33 mouse cellular contexts compared by ENCODE assay signal in genomic region chr6:65759174-65759573, GRCm38 (mm10). TPM values are rescaled to one million over a fixed set of nuclear protein-coding genes. Genes with fewer than 3 reads are reported as not detected.
"Had no signal": no experiment of that assay in that cellular context is flagged by ENCODE, and none has a peak within 500 bp of the region (broad histone marks: within the 10 kb centered on the region; RNA-seq: fewer than 3 reads in every experiment).

No protein-coding gene starts in this region.

- H3K27me3 ChIP-seq: limb, embryonic 12.5 days; limb, embryonic 13.5 days; limb, embryonic 15.5 days; liver, embryonic 12.5 days; liver, embryonic 13.5 days; liver, embryonic 15.5 days; lung, embryonic 15.5 days; megakaryocyte, embryonic 14.5 days; midbrain, embryonic 12.5 days; midbrain, embryonic 13.5 days; midbrain, embryonic 15.5 days; neural tube, embryonic 12.5 days; neural tube, embryonic 13.5 days had no signal

- H3K36me3 ChIP-seq: limb, embryonic 10.5 days; limb, embryonic 12.5 days; limb, embryonic 13.5 days; limb, embryonic 15.5 days; liver, embryonic 12.5 days; liver, embryonic 13.5 days; liver, embryonic 15.5 days; lung, embryonic 15.5 days; midbrain, embryonic 10.5 days; midbrain, embryonic 12.5 days; midbrain, embryonic 13.5 days; midbrain, embryonic 15.5 days; neural tube, embryonic 12.5 days; neural tube, embryonic 13.5 days had no signal

- H3K9me3 ChIP-seq: limb, embryonic 10.5 days; limb, embryonic 12.5 days; limb, embryonic 13.5 days; limb, embryonic 15.5 days; liver, embryonic 12.5 days; liver, embryonic 13.5 days; liver, embryonic 15.5 days; lung, embryonic 15.5 days; megakaryocyte, embryonic 14.5 days; midbrain, embryonic 10.5 days; midbrain, embryonic 12.5 days; midbrain, embryonic 13.5 days; midbrain, embryonic 15.5 days; neural tube, embryonic 12.5 days; neural tube, embryonic 13.5 days had no signal

- H3K27ac ChIP-seq: limb, embryonic 10.5 days; limb, embryonic 12.5 days; limb, embryonic 13.5 days; limb, embryonic 15.5 days; liver, embryonic 12.5 days; liver, embryonic 13.5 days; liver, embryonic 14.5 days; liver, embryonic 15.5 days; lung, embryonic 15.5 days; macrophage; midbrain, embryonic 10.5 days; midbrain, embryonic 12.5 days; midbrain, embryonic 13.5 days; midbrain, embryonic 15.5 days; neural tube, embryonic 12.5 days; neural tube, embryonic 13.5 days had no signal

- H3K9ac ChIP-seq: limb, embryonic 12.5 days; limb, embryonic 13.5 days; limb, embryonic 15.5 days; liver, embryonic 12.5 days; liver, embryonic 13.5 days; liver, embryonic 14.5 days; liver, embryonic 15.5 days; liver, postnatal 0 days; lung, embryonic 14.5 days; lung, embryonic 15.5 days; midbrain, embryonic 12.5 days; midbrain, embryonic 13.5 days; midbrain, embryonic 15.5 days; neural tube, embryonic 12.5 days; neural tube, embryonic 13.5 days had no signal

- DNase-seq: left cerebral cortex, postnatal 4 days; liver; liver, embryonic 13.5 days; liver, postnatal 0 days; lung, adult 2 months; lung, embryonic 14.5 days; lung, postnatal 10 days; lung, postnatal 14 days; lung, postnatal 36 days; lung, postnatal 4 days; midbrain, embryonic 14.5 days had no signal

- ATAC-seq: liver, embryonic 12.5 days; liver, postnatal 0 days; lung, postnatal 0 days; midbrain, embryonic 13.5 days; midbrain, embryonic 15.5 days; midbrain, embryonic 16.5 days had no signal

- H3K4me2 ChIP-seq: limb, embryonic 12.5 days; limb, embryonic 13.5 days; limb, embryonic 15.5 days; liver, embryonic 11.5 days; liver, embryonic 12.5 days; liver, embryonic 13.5 days; liver, embryonic 15.5 days; lung, embryonic 14.5 days; lung, embryonic 15.5 days; midbrain, embryonic 12.5 days; midbrain, embryonic 13.5 days; midbrain, embryonic 15.5 days; neural tube, embryonic 12.5 days; neural tube, embryonic 13.5 days had no signal

- H3K4me3 ChIP-seq: limb, embryonic 10.5 days; limb, embryonic 12.5 days; limb, embryonic 13.5 days; limb, embryonic 15.5 days; liver, embryonic 12.5 days; liver, embryonic 13.5 days; liver, embryonic 15.5 days; lung, embryonic 15.5 days; megakaryocyte, embryonic 14.5 days; midbrain, embryonic 10.5 days; midbrain, embryonic 12.5 days; midbrain, embryonic 13.5 days; midbrain, embryonic 15.5 days; myocyte; neural tube, embryonic 12.5 days; neural tube, embryonic 13.5 days had no signal

- H3K4me1 ChIP-seq: limb, embryonic 12.5 days; limb, embryonic 13.5 days; limb, embryonic 15.5 days; liver, embryonic 12.5 days; liver, embryonic 13.5 days; liver, embryonic 15.5 days; lung, embryonic 15.5 days; megakaryocyte, embryonic 14.5 days; midbrain, embryonic 13.5 days; midbrain, embryonic 15.5 days; neural tube, embryonic 12.5 days; neural tube, embryonic 13.5 days had no signal

RNA-seq across cellular contexts. Expression of gene Prdm5, which starts 19.6 kb away (rescaled TPM):
- total RNA-seq: monocyte, adult 5-6 weeks had no signal
- polyA plus RNA-seq: liver, adult 2 months had no signal
